Mouse (Mus musculus): ENCODE measurements at regions not wholly inside any gene's neighbourhood (a gene's known extent, or its start where the extent isn't known, plus 50 kb on each side); places are given as distances from the start of the nearest gene placed in this dataset.
"Not testable (repeated sequence)": the region's sequence is repeated elsewhere in the genome, so short reads cannot be mapped to it uniquely, and the experiment has no call there.

DNA sequence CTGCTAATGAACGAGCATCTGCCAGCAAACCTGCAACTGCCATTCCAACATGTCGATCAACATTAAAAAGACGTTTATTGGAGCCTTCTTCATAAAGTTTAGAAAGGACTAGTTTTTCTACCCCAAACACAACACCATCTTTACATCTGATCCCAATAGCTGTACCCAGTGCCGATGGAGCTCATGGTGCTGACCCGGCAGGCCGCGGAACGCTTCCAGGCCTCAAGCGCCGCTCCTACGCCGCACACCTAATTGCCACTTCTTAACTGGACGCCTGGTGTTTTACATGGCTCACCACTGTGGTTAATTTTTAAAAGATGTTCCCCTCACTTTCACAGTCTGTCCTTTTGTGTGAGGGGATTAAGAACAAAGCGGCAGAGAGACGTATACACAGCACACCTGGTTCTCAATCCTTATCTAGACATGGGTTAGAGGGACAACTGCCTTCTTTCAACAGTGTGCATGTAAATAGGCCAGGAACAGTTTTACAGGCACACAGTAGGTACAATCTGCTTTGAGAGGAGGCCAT, 183.7 kb upstream of the Klf14 start:
- TF ChIP-seq CTCF (conservative IDR thresholded peaks at IDR 0.05; ENCODE audit: insufficient read depth, insufficient read length, low read depth, low read length); POLR2A (IDR thresholded peaks at IDR 0.05; ENCODE audit: low read depth, low read length): not testable (repeated sequence)

All from kidney, adult 2 months (tissue).